Mouse (Mus musculus) skeletal muscle tissue, adult 2 months (tissue): ENCODE measurements around the gene Ptgis.
A peak's percentile ranks its signal among the peaks of the same experiment; 100 is the strongest.
"Not testable (repeated sequence)": the region's sequence is repeated elsewhere in the genome, so short reads cannot be mapped to it uniquely, and the experiment has no call there.

ENCODE experiments used
- DNase-seq: peaks from one replicate; pipeline ENCODE4 v3.0.0-alpha.2; 2012; ENCODE audit warnings: low read depth, low spot score

Gene Ptgis

GRCm38 (mm10) chr2:167232132-167233008 lies 8.0 kb downstream of the Ptgis start:
- DNase-seq: peak; percentile 48

DNA sequence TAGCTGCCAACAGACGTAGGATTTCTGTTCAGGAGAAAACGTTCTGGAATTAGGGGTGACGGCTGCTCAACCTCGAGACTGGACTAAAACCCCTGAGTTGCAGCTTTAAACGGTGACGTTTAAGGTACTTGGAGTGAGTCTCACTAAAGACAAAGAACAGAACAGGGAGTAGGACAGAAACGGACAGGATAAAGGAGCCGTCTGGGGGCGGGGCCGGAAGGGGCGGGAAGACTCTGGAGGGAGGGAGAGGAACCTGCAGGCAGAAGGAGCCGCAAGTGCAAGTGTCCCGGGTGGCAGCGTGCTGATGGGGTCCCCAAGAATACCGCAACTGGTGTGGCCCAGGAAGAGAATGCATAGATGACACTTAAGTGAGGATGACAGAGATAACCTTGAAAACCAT lies 9.8 kb downstream of the Ptgis start:
- DNase-seq: no peak

DNA sequence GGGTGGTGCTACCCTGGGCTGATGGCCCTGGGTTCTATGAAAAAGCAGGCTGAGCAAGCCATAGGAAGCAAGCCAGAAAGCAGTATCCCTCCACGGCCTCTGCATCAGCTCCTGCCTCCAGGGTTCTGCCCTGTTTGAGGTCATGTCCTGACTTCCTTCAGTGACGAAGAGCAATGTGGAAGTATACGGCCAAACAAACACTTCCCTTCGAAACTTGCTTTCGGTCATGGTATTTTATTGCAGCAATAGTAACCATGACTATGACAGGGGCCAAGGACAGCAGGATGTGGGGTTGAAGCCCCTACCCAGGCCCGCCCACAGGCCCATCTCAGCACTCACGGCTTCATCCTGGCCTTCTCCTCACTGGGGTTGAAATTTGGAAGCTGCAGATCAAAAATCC lies 15.5 kb downstream of the Ptgis start:
- DNase-seq: no peak

DNA sequence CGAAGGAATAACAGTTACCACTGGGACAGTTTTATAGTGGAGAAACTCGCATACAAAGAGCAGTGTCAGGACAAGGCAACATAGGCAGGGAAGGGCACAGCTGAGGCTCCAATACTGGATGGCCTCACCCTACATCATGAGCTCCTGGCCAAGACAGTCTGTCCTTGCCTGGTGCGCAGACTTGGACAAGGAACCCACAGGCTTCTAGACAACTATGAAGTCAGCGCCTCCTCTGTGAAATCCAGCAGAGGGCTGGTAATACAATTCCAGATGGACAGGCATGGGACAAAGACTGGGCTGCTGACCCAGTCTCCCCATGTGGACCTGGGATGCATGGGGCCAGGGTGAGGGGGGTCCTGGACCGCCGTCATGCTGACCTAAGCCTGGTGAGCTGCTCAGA lies 16.2 kb downstream of the Ptgis start:
- peak; percentile 32 for DNase-seq

- DNase-seq: peak; percentile 77
These were observed 18.3 kb downstream of the Ptgis start for GRCm38 (mm10) chr2:167222152-167222551.

DNA sequence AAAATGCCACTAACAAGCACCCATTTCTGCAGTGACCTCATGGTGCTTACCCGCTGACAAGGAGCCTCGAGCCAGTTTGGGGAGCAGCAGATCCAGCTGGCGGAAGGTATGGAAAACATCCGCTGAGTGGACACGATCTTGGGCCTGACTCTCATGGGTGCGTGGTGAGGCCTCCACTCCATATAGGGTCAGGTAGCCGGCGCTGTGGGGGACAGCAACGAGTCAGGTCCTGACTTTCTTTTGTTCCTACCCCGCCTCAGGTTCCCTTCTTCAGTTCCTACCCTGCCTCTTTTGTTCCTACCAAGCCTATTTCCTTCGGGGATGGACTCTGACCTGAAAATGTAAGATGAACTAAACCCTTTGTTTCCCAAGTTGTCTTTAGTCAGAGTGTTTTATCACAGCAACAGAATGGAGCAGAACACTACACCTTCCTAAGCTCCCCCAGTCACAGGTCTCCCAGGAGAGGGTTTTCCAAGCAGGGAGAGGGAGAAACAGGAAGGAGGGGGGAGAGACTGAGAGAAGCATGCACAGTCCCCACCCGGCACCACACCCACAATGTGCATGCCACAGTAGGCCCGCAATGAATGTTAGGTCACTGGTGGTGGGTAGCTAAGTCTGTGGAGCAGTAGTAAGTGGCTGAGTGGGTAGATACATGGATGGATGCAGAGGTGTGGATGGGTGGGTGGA lies 19.1 kb downstream of the Ptgis start:
- DNase-seq: no peak

DNA sequence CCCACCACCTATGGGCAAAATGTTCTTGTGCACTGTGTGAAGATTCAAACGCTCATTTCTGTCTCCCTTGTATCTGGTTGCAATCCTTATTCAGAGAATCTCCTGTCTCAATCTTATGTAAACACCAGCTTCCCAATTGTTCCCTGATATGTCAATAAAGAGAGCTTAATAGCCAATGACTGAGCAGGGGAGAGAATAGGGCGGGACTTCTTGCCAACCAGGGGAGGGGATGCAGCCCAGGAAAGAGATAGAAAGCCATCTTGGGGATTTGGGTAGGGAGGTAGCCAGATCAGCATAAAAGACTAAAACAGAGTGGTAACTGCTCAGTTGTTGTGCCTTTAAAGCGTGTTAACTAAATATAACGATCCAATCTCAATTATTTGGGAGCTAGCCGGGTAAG lies 19.7 kb downstream of the Ptgis start:
- DNase-seq: no peak

- peak; percentile 78 for DNase-seq
These were observed 21.1 kb downstream of the Ptgis start for GRCm38 (mm10) chr2:167219154-167219775.

DNA sequence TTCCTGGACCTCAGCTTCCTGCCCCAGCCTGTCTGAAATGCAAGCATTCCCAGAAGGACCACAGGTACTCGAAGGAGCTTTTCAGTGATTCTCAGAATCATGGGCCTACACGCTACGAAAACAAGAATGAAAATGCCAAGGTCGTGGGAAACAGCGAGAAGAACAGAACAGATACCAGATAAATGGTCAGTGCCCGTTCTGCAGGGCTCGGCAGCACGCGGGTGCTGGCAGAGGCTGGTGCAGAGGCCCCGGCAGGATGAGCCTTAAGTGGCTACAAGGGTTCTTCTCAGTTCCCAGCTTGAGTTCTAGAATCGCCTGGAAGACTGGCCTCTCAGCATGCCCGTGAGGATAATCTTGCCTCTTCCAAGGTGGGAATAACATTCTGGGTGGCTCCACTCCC lies 26.7 kb downstream of the Ptgis start:
- DNase-seq: no peak

DNA sequence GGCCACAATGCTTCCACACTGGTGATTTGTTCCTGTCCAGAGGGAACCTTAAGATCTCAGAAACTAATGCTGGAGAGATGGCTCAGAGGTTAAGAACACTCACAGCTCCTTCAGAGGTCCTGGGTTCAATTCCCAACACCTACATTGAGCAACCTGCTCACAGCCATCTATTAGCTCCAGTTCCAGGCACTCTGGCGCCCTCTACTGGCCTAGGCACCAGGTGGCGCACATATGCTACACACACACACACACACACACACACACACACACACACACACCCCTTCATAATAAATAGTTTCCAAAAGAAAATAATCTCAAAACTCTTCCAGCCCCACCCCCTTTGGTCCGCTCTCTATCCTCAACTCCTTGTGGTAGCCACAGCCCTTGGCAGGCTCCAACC lies 27.3 kb downstream of the Ptgis start:
- DNase-seq: no peak

DNA sequence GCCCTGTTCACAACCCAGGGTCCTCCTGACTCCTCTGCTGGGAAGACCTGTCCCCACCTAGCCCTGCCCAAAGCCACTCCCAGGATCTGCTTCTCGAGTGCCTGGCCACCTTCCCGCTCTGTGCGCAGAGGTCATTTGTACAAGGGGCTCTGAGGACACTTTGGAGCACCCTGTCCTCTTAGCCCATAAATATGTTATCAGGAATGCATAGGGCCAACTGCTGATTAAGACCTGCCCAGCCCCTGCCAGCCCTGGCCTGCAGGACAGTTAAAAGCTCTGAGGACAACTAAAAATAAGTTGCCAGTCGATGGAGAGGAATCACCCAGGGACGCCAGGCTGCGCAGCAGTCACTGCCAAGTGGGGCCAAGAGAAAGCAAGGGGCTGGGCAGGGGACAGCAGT lies 27.9 kb downstream of the Ptgis start:
- DNase-seq: peak; percentile 51

DNA sequence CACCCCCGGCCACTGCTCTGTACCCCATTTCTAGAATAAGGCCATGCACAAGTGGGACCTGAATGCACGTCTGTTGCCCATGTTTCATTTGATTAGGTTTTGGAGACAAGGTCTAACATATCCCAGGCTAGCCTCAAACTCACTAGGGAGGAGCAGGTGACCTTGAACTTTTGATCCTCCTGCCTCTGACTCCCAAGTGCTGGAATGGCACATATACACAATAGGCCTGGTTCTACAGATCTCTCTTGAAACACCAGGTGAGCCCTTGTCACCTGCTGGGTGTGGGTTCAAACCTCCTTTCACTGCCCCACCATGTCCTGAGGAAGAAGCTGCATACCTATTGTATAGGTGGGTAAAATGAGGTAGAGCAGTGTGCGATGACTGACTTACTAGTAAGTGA lies 28.3 kb downstream of the Ptgis start:
- no peak for DNase-seq

GRCm38 (mm10) chr2:167209900-167210299 lies 30.5 kb downstream of the Ptgis start:
- no peak for DNase-seq

DNA sequence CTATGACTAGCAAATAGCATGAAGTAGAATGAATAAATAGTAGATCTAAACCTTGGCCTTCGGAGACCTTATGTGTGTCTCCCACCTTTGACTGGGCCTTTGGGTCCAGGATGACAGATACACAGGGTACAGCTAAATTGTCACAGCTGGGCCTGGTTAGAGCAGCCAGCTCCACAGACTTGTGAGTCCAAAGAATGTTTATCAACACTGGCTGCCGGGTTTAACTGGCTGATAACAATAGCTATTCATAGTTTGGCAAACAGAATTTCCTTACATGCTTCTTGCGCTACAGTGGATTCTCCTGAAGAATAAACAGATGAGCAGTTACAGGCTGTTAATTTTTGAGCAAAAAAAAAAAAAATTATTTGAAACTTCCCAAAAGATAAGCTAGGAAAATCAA lies 31.4 kb downstream of the Ptgis start:
- DNase-seq: no peak

DNA sequence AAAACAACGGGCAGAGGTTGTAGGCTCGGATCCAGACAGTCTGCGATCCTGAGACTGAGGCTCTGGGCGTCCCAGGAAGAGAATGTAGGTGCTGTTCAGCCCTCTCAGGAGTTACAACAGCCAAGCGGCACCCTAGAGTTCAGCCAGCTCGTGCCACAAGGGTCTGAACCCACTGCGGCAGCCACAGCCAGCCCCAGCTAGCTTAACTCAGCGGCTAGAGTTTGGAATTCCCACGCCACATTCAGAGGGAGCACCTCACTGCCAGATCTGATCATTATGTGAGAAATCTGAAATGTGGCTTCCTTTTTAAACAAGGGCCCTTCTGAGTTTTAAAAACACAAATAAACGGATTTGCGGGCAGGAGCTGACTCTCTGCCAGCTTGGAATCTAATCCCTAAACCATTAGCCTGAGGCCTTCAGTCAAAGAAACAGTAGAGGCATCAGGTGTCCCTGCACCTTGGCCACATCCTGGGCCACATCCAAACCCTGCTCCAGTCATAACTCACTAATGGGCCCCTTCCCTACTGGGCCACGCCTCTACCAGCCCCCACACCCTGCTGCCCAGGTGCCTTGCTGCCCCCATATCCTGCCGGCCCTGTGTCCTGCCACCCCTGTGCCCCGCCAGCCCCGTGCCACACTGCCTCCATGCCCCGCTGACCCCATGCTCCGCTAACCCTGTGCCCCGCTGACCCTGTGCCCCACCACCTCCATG lies 34.3 kb downstream of the Ptgis start:
- no peak for DNase-seq

- not testable (repeated sequence) for DNase-seq
These were observed 35.7 kb downstream of the Ptgis start for GRCm38 (mm10) chr2:167204686-167205085.

- DNase-seq: no peak
These were observed 36.8 kb downstream of the Ptgis start for GRCm38 (mm10) chr2:167203505-167204166.

DNA sequence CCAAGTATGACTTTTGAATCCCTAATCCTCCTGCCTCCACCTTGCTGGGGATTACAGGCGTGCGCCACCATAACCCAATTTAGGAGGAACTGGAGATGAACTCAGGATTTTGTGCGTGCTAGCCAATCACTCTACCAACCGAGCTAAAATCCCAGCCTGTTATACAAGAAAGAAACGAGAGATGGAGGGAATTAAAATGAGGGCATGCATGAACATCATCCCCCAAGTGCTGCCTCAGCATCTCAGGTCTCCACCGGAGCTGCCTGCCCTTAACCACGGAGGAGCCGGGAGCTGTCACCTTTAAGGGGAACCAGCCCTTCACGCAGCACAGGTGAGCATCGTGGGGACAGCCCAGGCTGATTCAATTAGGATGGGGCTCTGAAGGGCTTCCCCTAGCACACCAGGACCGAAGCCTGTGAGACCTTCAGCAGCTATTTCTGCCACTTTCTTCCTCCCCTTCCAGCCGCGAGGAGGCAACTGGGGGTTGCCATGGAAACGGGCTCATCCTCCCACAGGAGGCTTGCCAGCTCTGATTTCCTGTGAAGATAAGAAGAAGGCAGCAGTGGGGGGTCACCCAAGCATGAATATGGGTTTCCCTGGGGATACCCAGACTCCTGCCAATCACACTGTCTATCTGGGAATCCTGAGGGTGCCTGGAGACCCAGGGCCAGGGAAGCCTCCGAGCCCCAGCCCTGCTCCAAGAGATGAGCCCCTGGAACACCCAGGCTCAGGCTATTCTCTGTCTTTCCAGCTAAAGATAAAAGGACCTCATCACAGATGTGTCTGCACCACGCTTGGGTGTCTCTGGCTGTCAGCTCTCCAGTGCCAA lies 38.7 kb downstream of the Ptgis start:
- no peak for DNase-seq

DNA sequence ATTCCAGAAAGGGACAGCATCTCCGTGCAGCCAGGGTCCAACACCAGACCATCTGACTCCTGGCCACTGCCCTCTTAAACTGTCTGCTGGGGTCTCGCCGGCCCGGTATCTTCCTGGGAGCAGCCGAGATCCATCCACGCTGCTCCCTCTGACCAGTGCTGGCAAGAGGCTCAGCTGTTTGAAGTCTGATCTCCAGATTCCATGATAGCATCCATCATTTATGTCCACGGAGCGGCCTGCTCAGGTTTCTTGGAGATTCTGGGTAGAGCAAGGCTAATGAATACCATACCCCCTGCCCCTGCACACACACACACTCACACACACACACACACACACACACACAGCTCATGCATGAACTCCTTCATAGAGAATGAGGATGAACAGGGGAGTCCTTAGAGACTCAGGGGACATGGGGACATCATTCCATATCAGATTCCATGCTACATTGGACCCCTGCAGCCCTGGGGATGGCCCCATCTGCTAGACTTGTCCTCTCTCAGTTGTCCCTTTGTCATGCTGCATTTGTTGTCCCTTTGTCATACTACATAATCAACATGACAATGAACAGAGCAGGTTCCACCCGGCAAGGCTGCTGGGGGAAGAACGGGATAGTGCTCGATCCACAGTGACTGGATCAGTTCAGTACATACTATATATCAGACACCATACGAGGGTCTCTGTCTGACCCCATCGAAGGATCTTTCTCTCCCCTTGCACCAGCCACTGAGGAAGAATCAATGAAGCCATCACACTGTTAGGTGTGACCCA lies 41.6 kb downstream of the Ptgis start:
- no peak for DNase-seq

DNA sequence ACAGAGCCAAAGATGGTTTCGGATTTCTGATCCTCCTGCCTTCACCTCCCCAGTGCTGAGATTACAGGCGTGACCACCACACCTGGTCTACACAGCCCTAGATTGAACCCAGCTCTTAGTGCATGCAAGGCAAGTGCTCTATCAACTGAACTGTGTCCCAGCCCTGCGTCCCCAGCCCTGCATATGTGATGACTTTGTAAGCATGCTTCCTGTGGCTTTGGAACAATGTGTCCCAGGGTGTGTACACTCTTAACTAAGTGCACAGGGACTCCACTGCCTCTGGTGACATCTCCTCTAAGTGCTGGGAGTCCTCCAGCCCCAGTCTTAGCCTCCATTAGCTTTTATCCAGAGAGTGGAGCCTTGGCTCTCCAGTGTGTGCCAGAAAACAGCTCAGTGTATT lies 47.0 kb downstream of the Ptgis start:
- DNase-seq: no peak
